Mouse (Mus musculus) CD4-positive, CD25-positive, alpha-beta regulatory T cell, adult 9 weeks (primary cell): ENCODE data around the gene Arhgdig. TPM values are rescaled to one million over a fixed set of nuclear protein-coding genes. Genes with fewer than 3 reads are reported as not detected.

Experiments used
- polyA plus RNA-seq: library from polyadenylated mRNA; unstranded; fragments of 100-300 nt; shearing (Covaris generic); gene quantifications from one replicate; pipeline ENCODE4 v1.2.1, GENCODE M21; 2017

The Arhgdig gene
- not detected for polyA plus RNA-seq

DNA sequence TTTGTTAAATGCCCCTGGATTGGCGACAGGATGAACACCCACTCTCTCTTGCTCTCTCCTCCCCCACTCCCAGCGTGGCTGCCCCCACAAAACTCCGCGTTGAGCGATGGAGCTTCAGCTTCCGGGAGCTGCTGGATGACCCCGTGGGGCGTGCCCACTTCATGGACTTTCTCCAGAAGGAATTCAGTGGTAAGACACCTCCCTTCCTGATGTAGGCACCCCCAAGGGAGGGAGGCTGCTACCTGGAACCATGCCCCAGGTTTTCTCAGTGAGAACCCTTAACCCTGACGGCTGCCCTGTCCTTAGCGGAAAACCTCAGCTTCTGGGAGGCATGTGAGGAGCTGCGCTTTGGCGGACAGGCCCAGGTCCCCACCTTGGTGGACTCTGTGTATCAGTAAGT lies at the start of gene Arhgdig:
Gene Arhgdig, minus strand, starts transcription at position 101 of the 400 bp plus-strand sequence.

DNA sequence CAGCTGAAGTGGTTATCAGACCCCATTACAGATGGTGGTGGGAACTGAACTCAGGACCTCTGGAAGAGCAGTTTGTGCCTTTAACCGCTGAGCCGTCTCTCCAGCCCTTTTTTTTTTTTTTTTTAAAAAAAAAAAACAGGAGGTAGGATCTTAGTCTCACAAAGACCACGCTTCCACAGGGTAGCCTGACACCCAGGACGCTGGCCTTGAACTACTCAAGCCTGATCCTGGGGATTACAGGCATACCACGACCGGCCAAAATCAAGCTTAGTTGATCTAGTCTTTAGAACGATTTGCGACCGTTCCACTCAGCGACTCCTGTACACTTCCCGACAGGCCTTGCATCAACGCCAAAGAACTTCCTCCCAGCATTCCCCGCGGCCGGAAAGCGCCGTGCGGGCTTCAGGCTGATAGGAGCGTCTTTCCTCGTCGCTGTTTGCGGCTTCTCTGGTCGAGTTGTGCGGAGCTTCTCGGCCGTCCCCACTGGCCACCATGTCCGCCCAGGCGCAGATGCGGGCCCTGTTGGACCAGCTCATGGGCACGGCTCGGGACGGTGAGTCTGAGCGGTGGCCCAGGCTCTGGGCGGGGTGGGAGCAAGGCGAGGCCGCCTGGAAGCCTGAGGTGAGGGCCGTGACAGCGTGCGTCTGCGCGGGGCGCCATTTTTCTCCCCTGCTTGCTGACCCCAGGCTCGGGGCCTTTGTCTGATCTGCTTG lies 45.1 kb upstream of the Arhgdig start, which contains the start of gene Luc7l:
Gene Luc7l, plus strand, starts transcription at position 358 of the 713 bp plus-strand sequence.

DNA sequence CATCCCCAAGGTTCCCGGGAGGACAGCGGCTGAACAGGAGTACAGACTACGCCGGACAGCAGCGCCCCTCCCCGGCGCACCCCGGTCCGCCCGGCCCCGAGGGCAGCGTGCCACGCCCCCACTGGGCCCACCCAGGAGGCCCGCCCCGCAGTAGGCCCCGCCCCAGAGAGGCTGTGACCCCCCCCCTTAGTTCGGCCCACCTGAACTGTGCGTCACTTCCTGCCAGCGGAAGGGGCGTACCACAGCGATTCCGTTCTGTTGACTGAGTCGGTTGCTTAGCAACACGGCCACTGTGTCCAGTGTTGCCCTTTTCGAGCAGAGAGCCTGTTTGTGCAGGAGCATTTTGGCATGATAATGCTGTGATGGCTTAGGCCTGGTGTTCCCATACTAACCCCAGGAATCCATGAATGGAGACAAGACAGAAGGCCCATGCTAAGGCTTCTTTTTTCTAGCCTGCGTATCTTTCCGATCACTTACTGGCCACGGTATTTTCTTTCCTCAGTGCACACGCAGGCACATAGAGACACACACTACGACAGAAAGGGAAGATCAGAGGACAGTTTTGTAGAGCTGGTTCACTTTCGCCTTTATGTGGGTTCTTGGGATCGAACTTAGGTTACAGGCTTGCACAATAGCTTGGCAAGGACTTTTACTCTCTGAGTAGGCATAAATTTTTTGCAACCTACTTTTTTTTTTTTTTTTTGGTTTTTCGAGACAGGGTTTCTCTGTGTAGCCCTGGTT lies 36.7 kb upstream of the Arhgdig start, which contains the start of gene Fam234a:
Gene Fam234a, minus strand, starts transcription at position 142 of the 741 bp plus-strand sequence.

DNA sequence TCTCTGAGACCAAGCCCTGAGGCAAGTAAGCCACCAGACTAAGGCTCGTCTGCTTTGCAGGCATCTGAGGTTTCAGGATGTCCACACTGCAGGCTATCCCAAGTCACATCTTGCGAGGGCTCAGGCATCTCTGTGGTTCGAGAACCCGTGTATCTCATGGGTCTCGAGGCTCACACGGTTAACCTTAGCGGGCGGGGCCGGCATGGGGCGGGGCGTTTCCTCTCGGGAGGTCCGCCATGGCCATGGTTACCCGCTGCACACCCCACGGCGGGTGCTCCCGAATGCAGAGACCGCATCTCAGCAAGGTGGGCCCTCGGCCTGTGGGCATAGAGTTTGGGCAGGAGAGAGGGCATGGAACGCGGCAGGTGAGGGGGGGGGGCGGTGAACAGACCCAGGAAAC lies 4.8 kb downstream of the Arhgdig start, which contains the start of gene Rgs11:
Gene Rgs11, plus strand, starts transcription at position 215 of the 400 bp plus-strand sequence.

DNA sequence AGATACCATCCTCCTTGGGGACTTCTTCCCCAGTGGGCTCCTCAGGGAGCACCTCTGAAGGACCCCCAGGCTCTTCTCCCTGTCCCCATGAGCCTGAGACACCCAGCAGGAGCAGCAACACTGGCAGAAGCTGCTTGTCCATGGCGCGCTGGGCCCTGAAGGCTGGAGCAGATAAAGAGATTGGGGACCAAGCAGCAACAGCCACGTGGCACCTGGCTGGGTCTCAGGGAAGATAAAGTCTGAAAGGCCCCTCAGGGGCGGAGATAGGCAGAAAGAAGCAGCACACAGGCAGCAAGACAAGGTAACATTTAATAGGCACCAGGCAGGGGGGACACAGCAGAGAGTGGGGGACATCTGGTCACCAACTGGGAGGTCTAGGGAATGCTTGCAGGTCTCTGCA lies 8.7 kb downstream of the Arhgdig start, which contains the start of gene Pdia2:
Gene Pdia2, minus strand, starts transcription at position 196 of the 400 bp plus-strand sequence.

Other genes with a start within 250 kb of the Arhgdig start
- 14.6 TPM for gene Capn15, start 222.0 kb downstream of the Arhgdig start, polyA plus RNA-seq
- 1.5 TPM for gene Rab11fip3, start 138.2 kb downstream of the Arhgdig start, polyA plus RNA-seq
- gene Decr2, start 117.4 kb downstream of the Arhgdig start, polyA plus RNA-seq = 35.3 TPM
- gene Nme4, start 112.2 kb downstream of the Arhgdig start, polyA plus RNA-seq = 2.0 TPM
- 4.8 TPM for gene Tmem8, start 94.5 kb downstream of the Arhgdig start, polyA plus RNA-seq
- gene Mrpl28, start 84.3 kb downstream of the Arhgdig start, polyA plus RNA-seq = 93.0 TPM
- 8.9 TPM for gene Axin1, start 69.1 kb downstream of the Arhgdig start, polyA plus RNA-seq
- not detected for gene Pdia2, start 8.7 kb downstream of the Arhgdig start, polyA plus RNA-seq
- 17.6 TPM for gene Rgs11, start 4.8 kb downstream of the Arhgdig start, polyA plus RNA-seq
- gene Fam234a, start 36.5 kb upstream of the Arhgdig start, polyA plus RNA-seq = 29.9 TPM
- gene Luc7l, start 45.1 kb upstream of the Arhgdig start, polyA plus RNA-seq = 92.1 TPM
- 0.04 TPM for gene Neurl1b, start 207.0 kb upstream of the Arhgdig start, polyA plus RNA-seq